Mouse (Mus musculus) lung, postnatal 0 days (tissue): ENCODE measurements around the gene Ctnna3. TPM values are rescaled to one million over a fixed set of nuclear protein-coding genes. Genes with fewer than 3 reads are reported as not detected.
A peak's percentile ranks its signal among the peaks of the same experiment; 100 is the strongest.

ENCODE experiments used
- ATAC-seq: fragments of 200-750 bp; cut with Nextera tagmentation; 2 replicates; pipeline ENCODE4 v1.8.0; 2017; ENCODE audit warnings: moderate library complexity
- DNase-seq: peaks from one replicate; pipeline ENCODE4 v3.0.0-alpha.2; 2016; ENCODE audit warnings: low spot score
- H3K27ac ChIP-seq: fragments of 300-500 bp; sonication (generic); 2 replicates; pipeline ENCODE4 v1.5.1; 2014; ENCODE audit warnings: antibody characterized with exemption, mild to moderate bottlenecking, low read length, mixed read lengths
- H3K27me3 ChIP-seq: fragments of 300-500 bp; sonication (generic); replicated peaks from 2 replicates; pipeline ENCODE4 v1.6.1; 2014; ENCODE audit warnings: low read length, mixed read lengths; ENCODE audit not compliant: insufficient read depth
- H3K36me3 ChIP-seq: fragments of 300-500 bp; sonication (generic); 2 replicates; pipeline ENCODE4 v1.6.1; 2014; ENCODE audit warnings: low read length, mixed read lengths; ENCODE audit not compliant: insufficient read depth
- H3K4me1 ChIP-seq: fragments of 300-500 bp; sonication (generic); 2 replicates; pipeline ENCODE4 v1.6.1; 2014; ENCODE audit warnings: antibody characterized with exemption, low read depth, low read length, mixed read lengths; ENCODE audit not compliant: insufficient read depth
- H3K4me2 ChIP-seq: fragments of 300-500 bp; sonication (generic); replicated peaks from 2 replicates; pipeline ENCODE4 v1.6.1; 2014; ENCODE audit warnings: low read depth, mild to moderate bottlenecking, low read length, moderate library complexity, mixed read lengths
- H3K4me3 ChIP-seq: fragments of 300-500 bp; sonication (generic); 2 replicates; pipeline ENCODE4 v1.5.1; 2014; ENCODE audit warnings: low read depth, low read length
- H3K9ac ChIP-seq: fragments of 300-500 bp; sonication (generic); replicated peaks from 2 replicates; pipeline ENCODE4 v1.6.1; 2014; ENCODE audit warnings: low read depth, mild to moderate bottlenecking
- H3K9me3 ChIP-seq: fragments of 300-500 bp; sonication (generic); 2 replicates; pipeline ENCODE4 v1.6.1; 2016; ENCODE audit warnings: low read length, mixed read lengths
- CTCF ChIP-seq: IDR thresholded peaks from 2 replicates; pipeline ENCODE4 v1.5.1; 2016; ENCODE audit warnings: antibody characterized with exemption, mild to moderate bottlenecking
- EP300 ChIP-seq: IDR thresholded peaks from 2 replicates; pipeline ENCODE4 v1.6.1; 2016; ENCODE audit warnings: antibody characterized with exemption, mild to moderate bottlenecking, control low read depth
- WGBS: fragments of 180-500 bp; shearing (Covaris S2); extraction: QIAGEN DNeasy Blood & Tissue Kit; methylation state at CpG from one replicate; pipeline ENCODE4 v1.1.7; 2014; 5-methylcytosine and 5-hydroxymethylcytosine counted together
- polyA plus RNA-seq: library from polyadenylated mRNA; unstranded; fragments of >200 nt; fragmentation: Nextera tagmentation; extraction: Ambion mirVana; gene quantifications from 2 replicates; pipeline ENCODE4 v1.2.1, GENCODE M21; 2015

Gene Ctnna3
- polyA plus RNA-seq, 1 experiment from 2014 or later = 0.19 TPM

- H3K36me3 ChIP-seq = no peaks in the 10 kb centered on the region
- no peak overlapping the region for H3K27ac ChIP-seq
- TF ChIP-seq CTCF = no peak
- DNase-seq (no peak), ATAC-seq (no peak)
- no peak overlapping the region for H3K9ac ChIP-seq
- 53% methylated on average over 6 of the region's 6 CpGs for WGBS
- H3K4me1 ChIP-seq = no peaks in the 10 kb centered on the region
- H3K4me2 ChIP-seq = no peak overlapping the region
- no peaks in the 10 kb centered on the region for H3K9me3 ChIP-seq
- no peaks in the 10 kb centered on the region for H3K27me3 ChIP-seq
- no peak overlapping the region for H3K4me3 ChIP-seq
Measured at GRCm38 (mm10) chr10:63542493-63542892, 112.6 kb downstream of the Ctnna3 start.

- no peaks in the 10 kb centered on the region for H3K36me3 ChIP-seq
- no peak for ATAC-seq
- H3K27me3 ChIP-seq = no peaks in the 10 kb centered on the region
- H3K4me3 ChIP-seq = no peak overlapping the region
- H3K4me1 ChIP-seq = no peaks in the 10 kb centered on the region
- no peak overlapping the region for H3K4me2 ChIP-seq
- no peak for DNase-seq
- WGBS = 80% methylated on average over 8 of the region's 8 CpGs
- TF ChIP-seq CTCF = no peak
- no peak for TF ChIP-seq EP300
- H3K9ac ChIP-seq = no peak overlapping the region
- H3K9me3 ChIP-seq = no peaks in the 10 kb centered on the region
- no peak overlapping the region for H3K27ac ChIP-seq
Measured at GRCm38 (mm10) chr10:63566691-63567090, 136.8 kb downstream of the Ctnna3 start.

GRCm38 (mm10) chr10:63571561-63571960 is 141.7 kb downstream of the Ctnna3 start:
- TF ChIP-seq EP300 (no peak), CTCF (no peak)
- H3K4me1 ChIP-seq = no peaks in the 10 kb centered on the region
- no peak overlapping the region for H3K4me2 ChIP-seq
- DNase-seq = no peak
- no peaks in the 10 kb centered on the region for H3K9me3 ChIP-seq
- no peak overlapping the region for H3K27ac ChIP-seq
- no peaks in the 10 kb centered on the region for H3K36me3 ChIP-seq
- H3K4me3 ChIP-seq = no peak overlapping the region
- no peak for ATAC-seq
- no peak overlapping the region for H3K9ac ChIP-seq
- H3K27me3 ChIP-seq = no peaks in the 10 kb centered on the region

- Histone ChIP-seq H3K4me2 (no peak overlapping the region), H3K27ac (no peak overlapping the region), H3K36me3 (no peaks in the 10 kb centered on the region), H3K9ac (no peak overlapping the region), H3K4me3 (no peak overlapping the region), H3K4me1 (no peaks in the 10 kb centered on the region), H3K9me3 (no peaks in the 10 kb centered on the region), H3K27me3 (no peaks in the 10 kb centered on the region)
- TF ChIP-seq EP300 (no peak), CTCF (no peak)
- 84% methylated on average over 7 of the region's 7 CpGs for WGBS
- ATAC-seq (no peak), DNase-seq (no peak)
Measured at GRCm38 (mm10) chr10:63572866-63573265, 143.0 kb downstream of the Ctnna3 start.

DNA sequence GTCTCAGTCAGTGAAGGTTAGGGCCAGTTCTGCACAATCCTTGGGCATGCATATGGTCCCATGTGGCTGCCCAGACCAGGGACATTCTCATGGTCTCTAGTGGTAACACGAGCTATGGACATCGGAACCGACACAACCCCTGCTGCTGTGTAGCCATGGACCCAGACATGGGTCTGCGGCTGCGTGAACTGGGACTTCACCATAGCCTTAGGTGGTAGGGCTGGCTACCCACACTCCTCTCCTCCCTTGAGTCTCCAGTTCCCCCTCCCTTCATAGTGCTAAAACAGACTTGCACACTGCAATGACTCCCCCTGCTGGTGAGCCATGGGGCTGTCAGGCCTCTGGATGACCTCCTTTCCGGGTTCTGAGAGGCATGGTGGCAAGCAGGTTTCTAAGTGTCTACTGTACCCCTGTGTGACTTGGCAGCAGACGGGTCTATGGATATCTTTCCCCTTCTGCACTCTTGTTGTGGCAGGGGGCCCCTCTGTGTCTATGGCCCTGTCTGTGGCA is 144.3 kb downstream of the Ctnna3 start:
- 87% methylated on average over 7 of the region's 7 CpGs for WGBS
- Histone ChIP-seq H3K4me2 (no peak overlapping the region), H3K4me1 (no peaks in the 10 kb centered on the region), H3K9me3 (no peaks in the 10 kb centered on the region), H3K4me3 (no peak overlapping the region), H3K36me3 (no peaks in the 10 kb centered on the region), H3K9ac (no peak overlapping the region), H3K27ac (no peak overlapping the region), H3K27me3 (no peaks in the 10 kb centered on the region)
- no peak for TF ChIP-seq EP300
- peak; percentile 68 for TF ChIP-seq CTCF
- ATAC-seq = no peak
- DNase-seq = no peak

DNA sequence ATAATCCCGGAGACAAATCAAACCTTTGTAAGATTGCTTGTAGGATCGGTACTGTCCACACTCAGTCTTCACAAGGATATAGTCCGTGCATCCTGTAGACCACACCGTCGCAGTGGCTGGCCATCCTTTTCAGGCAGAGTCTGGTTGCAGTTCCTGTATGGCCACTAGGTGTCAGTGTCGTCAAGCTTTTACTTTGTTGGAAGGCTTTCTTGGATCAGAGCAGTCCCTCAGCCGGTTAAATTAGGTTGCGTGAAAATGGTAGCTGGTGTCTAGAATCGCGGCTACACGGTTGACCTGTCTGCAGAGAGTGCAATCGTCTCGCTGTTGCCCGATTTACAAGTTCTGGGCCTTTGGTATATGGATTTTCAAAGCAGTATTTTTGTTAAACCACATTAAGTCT is 152.7 kb downstream of the Ctnna3 start:
- no peaks in the 10 kb centered on the region for H3K4me1 ChIP-seq
- H3K9me3 ChIP-seq = no peaks in the 10 kb centered on the region
- peak; percentile 33 for ATAC-seq
- no peak overlapping the region for H3K4me3 ChIP-seq
- DNase-seq = peak; percentile 77
- TF ChIP-seq EP300 (no peak), CTCF (peak; percentile 96)
- no peak overlapping the region for H3K27ac ChIP-seq
- no peak overlapping the region for H3K9ac ChIP-seq
- WGBS = 7% methylated on average over 14 of the region's 14 CpGs
- no peaks in the 10 kb centered on the region for H3K36me3 ChIP-seq
- H3K27me3 ChIP-seq = no peaks in the 10 kb centered on the region
- H3K4me2 ChIP-seq = no peak overlapping the region

GRCm38 (mm10) chr10:63583798-63584374 is 154.0 kb downstream of the Ctnna3 start:
- Histone ChIP-seq H3K9ac (no peak overlapping the region), H3K4me1 (no peaks in the 10 kb centered on the region), H3K4me2 (no peak overlapping the region), H3K27me3 (no peaks in the 10 kb centered on the region), H3K9me3 (no peaks in the 10 kb centered on the region), H3K4me3 (no peak overlapping the region), H3K36me3 (no peaks in the 10 kb centered on the region), H3K27ac (no peak overlapping the region)
- no peak for TF ChIP-seq EP300
- no peak for TF ChIP-seq CTCF
- WGBS = 70% methylated on average over 20 of the region's 20 CpGs
- ATAC-seq (no peak), DNase-seq (no peak)
